Mouse (Mus musculus) layer of hippocampus, adult 8-10 months (tissue): ENCODE measurements around the gene Rarb. TPM values are rescaled to one million over a fixed set of nuclear protein-coding genes. Genes with fewer than 3 reads are reported as not detected.

Source experiments
- DNase-seq, 2 experiments: peaks; one replicate each; pipeline ENCODE4 v3.0.0; 2022; ENCODE audit warnings: low spot score in 2 of 2
- total RNA-seq, 4 experiments: library from RNA; stranded (reverse); gene quantifications; 2 replicates each; pipeline ENCODE4 v1.2.4; 2022

Gene Rarb
- total RNA-seq, 4 experiments from 2014 or later = 5.9 to 9.4 (median 6.9) TPM

DNA sequence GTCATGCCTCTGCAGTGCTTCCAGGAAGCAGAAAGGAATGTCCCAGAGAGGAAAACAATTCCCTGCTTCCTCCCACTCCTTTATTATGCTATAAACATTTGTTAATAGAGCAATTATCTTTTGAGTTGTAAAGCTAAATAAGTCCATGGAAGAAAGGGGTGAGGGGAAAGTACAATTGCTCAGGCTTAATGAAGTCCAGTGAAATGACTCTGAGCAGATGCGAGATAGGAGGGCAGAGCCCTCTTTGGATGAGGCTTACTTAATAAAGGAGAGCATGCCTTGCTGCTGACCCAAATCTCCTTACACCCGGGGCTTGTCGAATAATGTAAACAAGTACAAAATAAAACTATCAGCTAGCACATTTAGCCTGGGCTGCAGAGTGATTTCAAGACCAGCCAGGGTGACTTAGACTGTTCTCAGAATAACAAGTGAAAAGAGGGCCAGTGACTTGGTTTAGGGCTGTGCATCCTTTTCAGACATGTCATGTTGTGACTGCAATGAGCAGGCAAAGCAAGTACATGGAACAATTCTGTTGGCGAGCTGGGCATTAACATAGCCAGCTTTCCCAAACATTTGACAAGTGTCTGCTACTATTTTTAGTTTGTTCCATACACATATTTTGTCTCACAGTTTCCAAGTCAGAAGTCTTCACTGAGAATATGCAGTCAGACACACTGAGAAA lies 83.5 kb downstream of the Rarb start:
- no peak for DNase-seq

DNA sequence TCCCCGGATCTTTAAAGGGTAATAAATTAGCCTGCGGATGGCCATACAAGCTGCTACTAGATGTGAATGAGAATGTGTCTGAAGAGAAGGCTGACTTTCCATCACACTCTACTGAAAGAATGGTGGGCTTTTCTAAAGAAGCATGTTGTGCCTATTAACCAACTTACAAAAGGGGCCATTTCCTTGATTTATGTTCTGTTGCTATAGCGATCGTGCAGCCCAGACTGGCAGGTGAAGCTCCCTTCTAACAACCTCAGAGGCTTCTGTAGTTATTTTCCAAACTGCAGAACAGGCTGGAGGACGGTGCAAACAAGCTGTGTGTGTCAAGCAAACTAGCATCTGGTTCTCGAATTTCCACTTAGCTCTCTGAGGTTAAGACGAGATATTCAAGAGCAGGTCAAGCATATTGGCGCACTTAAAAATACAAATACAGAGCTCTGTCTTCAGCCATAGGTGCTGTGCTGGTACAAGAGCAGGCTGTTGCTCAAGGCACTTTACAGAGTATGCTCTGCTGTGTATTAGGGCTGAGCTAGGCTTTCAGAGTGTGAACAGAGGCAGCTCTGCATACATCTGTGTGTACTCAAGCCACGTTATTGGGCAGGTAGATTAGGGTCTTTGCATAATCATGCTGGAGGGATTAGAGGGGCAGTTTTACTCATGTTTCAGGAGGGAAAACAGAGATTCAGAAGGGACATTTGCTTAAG lies 85.2 kb downstream of the Rarb start:
- no peak for DNase-seq

- no peak for DNase-seq
Measured at GRCm38 (mm10) chr14:16732054-16732453, 86.9 kb downstream of the Rarb start.

DNA sequence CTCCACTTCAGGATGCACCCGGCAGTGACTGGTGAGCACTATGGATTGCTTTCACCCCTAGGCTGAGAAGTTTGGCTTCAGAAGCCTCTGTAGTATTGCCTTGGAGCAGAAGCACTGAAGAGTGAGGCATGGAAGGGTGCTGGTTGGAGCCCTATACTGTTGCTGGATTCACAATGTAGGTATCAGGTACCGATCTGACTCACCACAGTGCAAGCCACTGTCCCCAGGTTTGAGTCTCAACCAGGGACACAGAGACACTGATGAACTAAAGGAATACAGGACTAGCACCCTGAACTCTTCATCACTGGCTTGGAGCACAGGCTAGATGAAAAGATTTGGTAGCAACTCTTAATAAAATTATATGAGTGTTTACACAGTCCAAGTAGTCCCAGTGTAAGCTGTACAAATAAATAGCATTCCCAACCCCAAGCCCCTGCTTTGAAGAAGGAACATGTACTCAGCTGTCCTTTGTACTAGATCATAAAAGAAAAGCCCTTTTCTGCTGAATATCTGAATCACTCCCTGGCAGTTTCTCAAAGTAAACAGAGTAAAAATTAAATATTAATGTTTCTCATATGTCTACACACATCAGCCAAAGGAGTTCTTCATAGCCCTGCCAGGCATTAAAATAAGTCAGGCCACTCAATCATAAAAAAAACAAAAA lies 90.6 kb downstream of the Rarb start:
- DNase-seq = no peak

DNA sequence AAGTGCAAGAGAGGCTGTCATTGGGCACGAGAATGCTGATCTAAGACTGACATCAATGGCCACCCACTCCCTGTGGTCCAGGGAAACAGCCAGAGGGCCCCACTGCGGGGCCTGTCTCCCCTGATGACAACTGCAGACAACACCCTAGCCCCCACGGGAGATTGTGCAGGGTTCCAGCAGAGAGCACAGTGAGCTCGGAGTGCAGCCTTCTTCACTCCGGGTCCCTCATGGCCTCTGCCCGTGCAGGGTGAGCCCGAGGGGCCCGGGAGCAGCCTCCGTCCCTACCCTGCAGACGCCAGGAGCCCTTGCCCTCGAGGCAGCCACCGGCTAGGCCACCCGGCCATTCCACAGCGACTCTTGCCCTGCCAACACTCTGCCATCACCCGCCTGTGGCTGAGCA lies 95.0 kb downstream of the Rarb start:
- no peak for DNase-seq

GRCm38 (mm10) chr14:16717821-16718220 lies 101.1 kb downstream of the Rarb start:
- no peak for DNase-seq

DNA sequence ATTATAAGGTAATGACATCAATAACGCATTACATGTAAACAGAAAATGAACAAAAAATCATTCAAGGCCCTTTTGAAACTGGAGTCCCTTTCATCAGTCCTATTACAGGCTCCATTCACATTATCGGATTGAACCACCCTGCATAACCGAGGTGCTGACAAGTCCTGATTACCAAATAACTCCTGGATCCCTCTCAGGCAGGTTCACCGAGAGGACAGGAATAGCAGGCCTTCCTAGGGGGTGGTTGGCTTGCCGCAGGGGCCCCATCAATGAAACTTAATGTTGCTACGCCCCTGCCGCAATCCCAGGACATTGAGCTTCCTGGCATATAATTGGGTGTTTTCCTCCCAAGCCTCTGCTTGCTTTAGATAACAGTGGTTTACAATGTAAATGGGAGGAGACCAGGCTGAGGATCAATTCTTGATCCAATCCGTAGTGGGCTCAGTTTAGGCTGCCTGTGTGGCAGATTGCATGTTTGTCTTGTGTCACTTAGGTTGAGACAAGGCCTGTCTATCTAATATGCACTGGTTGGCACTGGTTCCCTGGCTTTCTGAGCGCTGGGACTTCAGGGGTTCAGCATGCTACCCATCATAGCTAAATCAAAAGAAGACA lies 104.5 kb downstream of the Rarb start:
- no peak for DNase-seq

DNA sequence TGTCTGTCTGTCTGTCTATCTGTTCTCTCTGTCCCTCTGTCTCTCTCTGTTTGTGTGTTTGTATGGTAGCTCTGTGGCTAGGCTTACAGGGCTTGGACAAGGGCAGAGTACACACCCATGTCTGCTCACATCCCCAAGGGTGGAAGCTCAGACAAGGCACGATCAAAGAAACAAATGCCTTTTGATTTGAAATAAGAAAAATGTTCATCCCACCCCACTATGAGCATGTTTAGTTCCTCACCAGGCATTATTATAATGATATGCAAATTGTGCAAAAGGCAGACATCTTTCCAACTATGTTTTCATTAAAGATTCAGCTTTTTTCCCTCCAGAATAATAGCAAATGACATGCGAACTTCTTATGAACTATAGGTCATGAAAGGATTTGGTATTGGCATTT lies 105.2 kb downstream of the Rarb start:
- no peak for DNase-seq

DNA sequence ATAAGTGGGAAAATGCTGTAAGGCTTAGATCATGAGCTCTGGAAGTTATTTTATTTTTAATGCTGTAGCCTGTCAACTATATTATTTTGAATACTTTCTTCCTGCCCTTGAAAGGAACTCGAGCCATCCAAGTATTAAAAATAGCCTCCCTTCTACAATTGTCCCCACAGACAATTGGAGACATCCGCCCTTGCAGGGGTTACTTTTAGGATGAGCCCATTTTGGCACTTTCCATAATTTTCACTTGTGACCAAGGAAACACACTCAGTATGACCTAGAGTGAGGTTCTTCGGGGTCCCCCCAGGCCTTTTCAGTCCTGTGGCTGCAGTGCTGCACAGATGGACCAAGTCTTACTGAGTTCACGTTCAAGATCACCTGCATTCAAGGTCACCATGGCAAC lies 119.7 kb downstream of the Rarb start:
- no peak for DNase-seq

DNA sequence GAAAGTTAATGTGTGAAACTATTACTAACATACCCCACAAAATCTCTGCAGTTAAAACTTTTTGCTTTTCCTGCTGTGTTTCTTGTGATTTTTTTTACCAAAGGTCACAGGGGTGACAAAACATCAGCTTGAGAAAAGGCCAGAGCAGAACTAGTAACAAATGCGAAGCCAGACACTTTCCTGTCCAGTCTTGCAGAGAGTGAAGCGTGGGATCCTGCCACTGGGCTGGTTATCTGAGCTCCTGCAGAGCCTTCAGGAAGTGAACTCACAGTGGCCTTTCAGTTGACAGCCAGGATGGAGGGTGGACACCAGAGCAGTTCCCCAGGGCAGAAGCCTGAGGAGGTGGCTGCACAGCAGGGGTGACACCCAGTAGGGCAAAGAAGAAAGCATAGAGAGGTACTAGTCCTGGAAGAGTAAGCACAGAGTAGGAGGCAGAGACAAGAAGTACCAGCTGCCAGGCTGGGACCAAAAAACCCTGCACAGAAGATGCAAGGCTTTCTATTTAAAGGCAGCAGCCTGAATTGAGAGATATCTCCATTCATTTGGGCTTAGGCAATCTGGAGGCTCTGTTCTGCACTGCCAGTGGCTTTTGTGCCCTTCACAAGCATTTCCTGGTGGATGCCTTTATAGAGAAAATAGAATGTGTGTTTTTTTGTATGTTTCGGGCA lies 123.4 kb downstream of the Rarb start:
- DNase-seq = peak in 1 of 2 experiments; percentile 10

DNA sequence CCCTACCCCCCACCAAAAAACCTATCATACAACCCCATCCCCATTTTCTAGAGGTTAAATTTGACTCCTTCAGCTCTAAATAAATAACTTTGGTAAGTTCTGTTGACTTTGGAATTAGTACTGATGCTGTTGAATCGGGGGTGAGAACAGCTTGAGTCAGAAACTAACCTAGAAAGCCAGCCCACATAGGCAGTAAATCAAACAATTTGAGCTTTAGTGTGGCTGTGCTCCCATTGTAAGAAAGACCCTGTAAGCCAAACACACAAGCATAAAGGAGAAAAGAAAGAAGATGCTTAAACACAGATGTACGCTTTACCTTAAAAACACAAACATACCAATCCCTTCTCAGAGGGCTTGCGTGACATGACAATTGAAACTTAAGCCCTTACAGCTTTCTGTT lies 140.6 kb downstream of the Rarb start:
- DNase-seq = no peak

- no peak for DNase-seq
Measured at GRCm38 (mm10) chr14:16677081-16677480, 141.9 kb downstream of the Rarb start.

DNA sequence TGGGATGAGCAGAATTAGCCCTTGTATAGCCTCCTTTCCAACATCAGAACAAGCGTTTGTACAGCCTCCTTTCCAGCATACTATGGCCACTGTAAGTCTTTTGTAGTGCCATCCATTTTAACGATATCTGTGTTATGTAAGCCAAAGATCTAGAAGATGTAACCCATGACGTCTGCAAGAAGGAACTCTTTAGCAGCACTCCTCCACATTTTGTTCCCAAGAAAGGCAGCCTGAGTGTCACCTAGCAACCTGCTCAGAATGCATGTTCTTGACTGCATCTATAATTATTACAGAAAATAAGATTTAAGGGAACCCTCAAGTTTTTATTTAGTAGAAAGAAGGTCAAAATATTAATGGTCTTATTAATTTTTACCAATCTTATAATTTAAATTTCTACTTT lies 148.4 kb downstream of the Rarb start:
- DNase-seq = no peak

DNA sequence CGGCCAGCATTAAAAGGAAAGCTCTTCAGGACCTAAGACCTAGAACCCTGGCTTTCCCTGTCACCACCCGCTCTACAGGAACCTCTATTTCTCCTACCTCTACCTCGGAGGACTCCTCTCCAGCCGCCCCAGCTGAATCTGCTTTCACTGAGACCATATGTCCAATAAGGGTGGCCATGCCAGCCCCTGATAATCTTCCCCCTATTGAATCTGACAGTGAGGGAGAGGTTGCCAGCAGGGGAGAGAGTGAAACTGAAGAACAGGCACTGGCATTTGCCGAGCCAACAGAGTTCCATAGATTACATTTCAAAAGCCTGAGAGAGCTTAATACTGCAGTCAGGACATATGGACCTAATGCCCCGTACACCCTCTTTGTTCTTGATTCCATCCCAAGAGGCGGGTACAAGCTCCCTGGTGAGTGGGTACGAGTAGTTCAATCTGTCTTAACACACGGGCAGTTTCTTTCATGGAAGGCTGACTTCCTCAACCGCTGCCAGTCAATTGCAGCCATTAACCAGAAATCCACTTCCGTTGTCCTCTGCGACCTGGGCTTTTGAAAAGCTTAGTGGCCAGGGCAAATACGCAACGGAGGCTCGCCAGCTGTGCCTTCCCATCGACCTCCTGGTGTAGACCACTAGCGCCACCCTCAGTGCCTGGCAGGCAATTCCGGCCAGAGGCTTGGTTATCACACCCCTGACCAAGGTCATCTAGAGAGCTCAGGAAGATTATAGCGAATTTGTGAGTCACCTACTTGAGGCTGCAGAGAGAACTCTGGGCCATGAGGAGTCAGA lies 179.6 kb downstream of the Rarb start:
- DNase-seq = no peak

DNA sequence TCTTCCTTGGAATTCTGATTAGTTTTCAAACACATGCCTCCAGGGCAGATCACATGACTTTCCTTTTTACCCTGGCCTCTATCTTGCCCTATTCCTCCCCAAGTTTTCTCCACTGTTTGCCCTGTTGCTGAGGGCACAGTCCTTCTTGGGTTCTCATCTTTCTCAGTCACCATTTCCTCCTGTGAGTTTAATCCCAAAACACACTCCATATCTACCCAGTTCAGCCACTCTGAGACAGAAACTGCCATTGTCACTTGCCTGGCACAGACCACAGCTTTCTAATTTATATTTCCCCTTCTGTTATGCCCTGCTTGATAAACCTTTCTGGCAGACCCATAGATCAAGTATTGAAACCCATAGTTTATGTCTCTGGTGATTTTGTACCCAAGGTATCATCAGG lies 205.0 kb downstream of the Rarb start:
- no peak for DNase-seq

GRCm38 (mm10) chr14:16605480-16605879 lies 213.5 kb downstream of the Rarb start:
- peak in 1 of 2 experiments; percentile 6 for DNase-seq

DNA sequence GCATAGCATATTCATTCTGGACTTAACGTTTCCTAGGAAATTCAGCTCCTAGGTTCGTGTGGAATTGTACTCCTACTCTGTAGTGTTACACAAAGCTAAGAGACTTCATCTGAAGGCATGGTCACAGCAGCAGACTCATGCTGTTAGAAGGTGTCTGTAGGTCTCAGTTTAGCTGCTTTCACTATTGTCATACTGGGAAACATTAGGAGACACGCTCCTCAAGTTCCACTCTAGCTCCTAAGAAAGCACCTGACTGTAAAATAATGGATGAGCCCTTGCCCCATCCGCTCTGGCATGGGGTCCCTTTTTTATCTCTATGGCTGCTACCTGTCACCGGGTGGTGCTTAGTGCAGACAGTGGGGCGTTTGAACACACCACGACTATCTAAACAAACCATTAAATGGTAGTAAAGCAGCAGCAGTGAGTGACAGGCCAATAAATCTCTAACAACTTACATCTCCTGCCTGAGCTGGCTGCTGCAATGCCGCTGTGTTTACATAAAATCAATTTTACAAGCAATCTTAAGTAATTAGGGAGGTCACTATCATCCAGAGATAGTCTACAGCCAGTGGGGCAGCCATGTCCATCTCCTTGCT lies 214.4 kb downstream of the Rarb start:
- no peak for DNase-seq

GRCm38 (mm10) chr14:16603040-16603590 lies 215.8 kb downstream of the Rarb start:
- no peak for DNase-seq

DNA sequence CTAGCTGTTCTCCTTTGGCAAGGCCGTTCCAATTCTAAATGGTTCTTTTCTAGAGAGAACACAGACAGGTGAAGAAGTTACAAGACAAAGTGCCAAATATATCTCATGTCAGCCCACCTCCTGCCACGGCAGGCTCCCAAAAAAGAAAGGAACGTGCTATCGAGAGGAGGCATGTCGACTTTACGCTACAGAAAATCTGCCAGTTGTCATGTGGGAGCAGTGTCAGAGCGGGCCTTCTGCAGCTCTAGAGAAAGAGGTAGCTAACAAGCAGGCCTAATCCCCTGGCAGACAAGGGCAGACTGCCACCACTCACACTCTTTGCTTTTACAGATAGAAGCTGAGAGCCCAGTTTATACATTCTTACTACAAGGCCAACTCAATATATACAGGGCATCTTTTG lies 219.7 kb downstream of the Rarb start:
- DNase-seq = peak; percentile 36 to 40

GRCm38 (mm10) chr14:16598074-16598501 lies 220.9 kb downstream of the Rarb start:
- DNase-seq = no peak
